Mouse (Mus musculus) spleen, postnatal 36 days (tissue): ENCODE data around the gene Pde6g.
"Not testable (repeated sequence)": the region's sequence is repeated elsewhere in the genome, so short reads cannot be mapped to it uniquely, and the experiment has no call there.

ENCODE experiments used
- DNase-seq, 2 experiments: peaks; one replicate each; pipeline ENCODE4 v3.0.0; 2022; ENCODE audit warnings: low spot score in 2 of 2, mixed read lengths in 1 of 2

Pde6g gene

GRCm38 (mm10) chr11:120422651-120423568 is 30.4 kb downstream of the Pde6g start:
- no peak for DNase-seq

GRCm38 (mm10) chr11:120418592-120418991 is 34.7 kb downstream of the Pde6g start:
- no peak for DNase-seq

GRCm38 (mm10) chr11:120417852-120418251 is 35.4 kb downstream of the Pde6g start:
- DNase-seq = no peak

GRCm38 (mm10) chr11:120413621-120414020 is 39.7 kb downstream of the Pde6g start:
- not testable (repeated sequence) for DNase-seq

- no peak for DNase-seq
Observed at GRCm38 (mm10) chr11:120406445-120406844, 46.9 kb downstream of the Pde6g start.

GRCm38 (mm10) chr11:120405867-120406266 is 47.4 kb downstream of the Pde6g start:
- DNase-seq = peak; percentile 13 to 15

- DNase-seq = no peak
Observed at GRCm38 (mm10) chr11:120404814-120405213, 48.5 kb downstream of the Pde6g start.

GRCm38 (mm10) chr11:120399319-120399718 is 54.0 kb downstream of the Pde6g start:
- no peak for DNase-seq
